Mouse (Mus musculus): ENCODE data around the gene H3f3b. TPM values are rescaled to one million over a fixed set of nuclear protein-coding genes. Genes with fewer than 3 reads are reported as not detected.

The H3f3b gene
- polyA plus RNA-seq, 1 experiment, result 633 TPM

DNA sequence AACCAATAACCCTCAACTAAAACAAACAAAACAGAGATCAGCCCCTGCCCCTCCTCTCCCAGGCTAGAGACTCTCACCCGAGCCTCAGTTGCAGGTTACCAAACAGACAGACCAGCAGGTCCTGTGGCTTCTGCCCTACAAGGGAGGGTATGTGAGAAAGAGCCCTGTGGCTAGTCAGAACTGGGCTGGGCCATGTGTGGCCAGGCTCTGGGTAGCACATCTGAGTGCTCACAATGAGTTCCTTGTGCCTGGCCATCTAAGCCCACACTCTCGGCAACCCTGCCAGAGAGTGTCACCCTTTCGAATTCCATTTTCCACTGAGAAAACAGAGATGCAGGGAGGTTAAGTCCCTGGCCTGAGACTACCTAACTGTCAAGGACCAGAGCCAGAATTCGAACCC, 35.7 kb downstream of the H3f3b start:
- Histone ChIP-seq H3ac (ENCODE audit: control insufficient read depth, insufficient read length, low read depth) (no peak overlapping the region), H3K79me3 (ENCODE audit: low read depth) (no peaks in the 10 kb centered on the region), H3K36me3 (ENCODE audit: control insufficient read depth, insufficient read depth) (no peaks in the 10 kb centered on the region), H3K27me3 (ENCODE audit: control insufficient read depth, insufficient read depth, insufficient read length) (no peaks in the 10 kb centered on the region), H3K79me2 (ENCODE audit: control insufficient read depth, insufficient read depth) (no peaks in the 10 kb centered on the region), H3K4me3 (ENCODE audit: insufficient read depth, poor library complexity, severe bottlenecking) (peak overlapping the region; percentile 6)
- TF ChIP-seq MYOD1 (IDR thresholded peaks at IDR 0.05; ENCODE audit: control insufficient read depth, insufficient read length, low read depth) (no peak), FOSL1 (IDR thresholded peaks at IDR 0.05; ENCODE audit: insufficient read depth, low read length, poor library complexity, severe bottlenecking) (no peak), USF1 (IDR thresholded peaks at IDR 0.05; ENCODE audit: low read depth) (no peak), MYOG (IDR thresholded peaks at IDR 0.05; ENCODE audit: control insufficient read depth, extremely low read depth, insufficient read length) (no peak), CTCF (IDR thresholded peaks at IDR 0.05; ENCODE audit: control insufficient read depth, insufficient read depth, insufficient read length) (no peak), MAX (IDR thresholded peaks at IDR 0.05) (no peak), CEBPB (IDR thresholded peaks at IDR 0.05; ENCODE audit: low read depth) (no peak)

DNA sequence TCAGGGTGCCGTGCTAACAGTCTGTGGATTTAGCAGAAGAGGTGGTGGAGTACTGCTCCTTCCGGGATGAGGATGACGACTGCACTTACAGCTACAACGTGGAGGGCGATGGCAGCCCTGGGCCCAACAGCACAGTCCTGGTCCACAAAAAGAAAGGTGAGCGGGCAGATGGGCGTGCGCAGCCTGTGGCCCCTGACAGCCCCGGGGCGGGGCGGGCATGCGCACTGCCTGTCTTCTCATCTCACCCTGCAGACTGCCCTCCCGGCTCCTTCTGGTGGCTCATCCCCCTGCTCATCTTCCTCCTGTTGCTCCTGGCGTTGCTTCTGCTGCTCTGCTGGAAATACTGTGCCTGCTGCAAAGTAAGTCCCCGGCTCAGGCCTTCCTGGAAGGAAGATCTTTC, 38.1 kb downstream of the H3f3b start:
- Histone ChIP-seq H3K79me3 (ENCODE audit: low read depth) (no peaks in the 10 kb centered on the region), H3K36me3 (ENCODE audit: control insufficient read depth, insufficient read depth) (no peaks in the 10 kb centered on the region), H3K4me3 (ENCODE audit: insufficient read depth, poor library complexity, severe bottlenecking) (no peak overlapping the region), H3K27me3 (ENCODE audit: control insufficient read depth, insufficient read depth, insufficient read length) (no peaks in the 10 kb centered on the region), H3ac (ENCODE audit: control insufficient read depth, insufficient read length, low read depth) (no peak overlapping the region), H3K79me2 (ENCODE audit: control insufficient read depth, insufficient read depth) (no peaks in the 10 kb centered on the region)
- TF ChIP-seq USF1 (IDR thresholded peaks at IDR 0.05; ENCODE audit: low read depth) (no peak), FOSL1 (IDR thresholded peaks at IDR 0.05; ENCODE audit: insufficient read depth, low read length, poor library complexity, severe bottlenecking) (no peak), CEBPB (IDR thresholded peaks at IDR 0.05; ENCODE audit: low read depth) (no peak), MAX (IDR thresholded peaks at IDR 0.05) (no peak), MYOD1 (IDR thresholded peaks at IDR 0.05; ENCODE audit: control insufficient read depth, insufficient read length, low read depth) (no peak), MYOG (IDR thresholded peaks at IDR 0.05; ENCODE audit: control insufficient read depth, extremely low read depth, insufficient read length) (no peak), CTCF (IDR thresholded peaks at IDR 0.05; ENCODE audit: control insufficient read depth, insufficient read depth, insufficient read length) (no peak)

GRCm38 (mm10) chr11:115983291-115983690, 44.5 kb downstream of the H3f3b start:
- Histone ChIP-seq H3K36me3 (ENCODE audit: control insufficient read depth, insufficient read depth) (no peaks in the 10 kb centered on the region), H3K27me3 (ENCODE audit: control insufficient read depth, insufficient read depth, insufficient read length) (no peaks in the 10 kb centered on the region), H3ac (ENCODE audit: control insufficient read depth, insufficient read length, low read depth) (no peak overlapping the region), H3K4me3 (ENCODE audit: insufficient read depth, poor library complexity, severe bottlenecking) (no peak overlapping the region), H3K79me2 (ENCODE audit: control insufficient read depth, insufficient read depth) (no peaks in the 10 kb centered on the region), H3K79me3 (ENCODE audit: low read depth) (no peaks in the 10 kb centered on the region)
- no peak for TF ChIP-seq USF1 (IDR thresholded peaks at IDR 0.05; ENCODE audit: low read depth)
- TF ChIP-seq FOSL1 (IDR thresholded peaks at IDR 0.05; ENCODE audit: insufficient read depth, low read length, poor library complexity, severe bottlenecking), result no peak
- TF ChIP-seq CTCF (IDR thresholded peaks at IDR 0.05; ENCODE audit: control insufficient read depth, insufficient read depth, insufficient read length), result no peak
- TF ChIP-seq CEBPB (IDR thresholded peaks at IDR 0.05; ENCODE audit: low read depth), result no peak
- TF ChIP-seq MYOG (IDR thresholded peaks at IDR 0.05; ENCODE audit: control insufficient read depth, extremely low read depth, insufficient read length), result no peak
- no peak for TF ChIP-seq MYOD1 (IDR thresholded peaks at IDR 0.05; ENCODE audit: control insufficient read depth, insufficient read length, low read depth)
- TF ChIP-seq MAX (IDR thresholded peaks at IDR 0.05), result no peak

- H3K4me3 ChIP-seq (ENCODE audit: insufficient read depth, poor library complexity, severe bottlenecking), result no peak overlapping the region
- H3K79me2 ChIP-seq (ENCODE audit: control insufficient read depth, insufficient read depth), result no peaks in the 10 kb centered on the region
- H3K36me3 ChIP-seq (ENCODE audit: control insufficient read depth, insufficient read depth), result no peaks in the 10 kb centered on the region
- no peaks in the 10 kb centered on the region for H3K79me3 ChIP-seq (ENCODE audit: low read depth)
- H3ac ChIP-seq (ENCODE audit: control insufficient read depth, insufficient read length, low read depth), result no peak overlapping the region
- TF ChIP-seq CTCF (IDR thresholded peaks at IDR 0.05; ENCODE audit: control insufficient read depth, insufficient read depth, insufficient read length), result no peak
- no peak for TF ChIP-seq USF1 (IDR thresholded peaks at IDR 0.05; ENCODE audit: low read depth)
- TF ChIP-seq CEBPB (IDR thresholded peaks at IDR 0.05; ENCODE audit: low read depth), result no peak
- TF ChIP-seq MYOG (IDR thresholded peaks at IDR 0.05; ENCODE audit: control insufficient read depth, extremely low read depth, insufficient read length), result no peak
- TF ChIP-seq MAX (IDR thresholded peaks at IDR 0.05), result no peak
- no peak for TF ChIP-seq FOSL1 (IDR thresholded peaks at IDR 0.05; ENCODE audit: insufficient read depth, low read length, poor library complexity, severe bottlenecking)
- no peak for TF ChIP-seq MYOD1 (IDR thresholded peaks at IDR 0.05; ENCODE audit: control insufficient read depth, insufficient read length, low read depth)
- no peaks in the 10 kb centered on the region for H3K27me3 ChIP-seq (ENCODE audit: control insufficient read depth, insufficient read depth, insufficient read length)
These were observed 45.3 kb downstream of the H3f3b start for GRCm38 (mm10) chr11:115982472-115982871.

DNA sequence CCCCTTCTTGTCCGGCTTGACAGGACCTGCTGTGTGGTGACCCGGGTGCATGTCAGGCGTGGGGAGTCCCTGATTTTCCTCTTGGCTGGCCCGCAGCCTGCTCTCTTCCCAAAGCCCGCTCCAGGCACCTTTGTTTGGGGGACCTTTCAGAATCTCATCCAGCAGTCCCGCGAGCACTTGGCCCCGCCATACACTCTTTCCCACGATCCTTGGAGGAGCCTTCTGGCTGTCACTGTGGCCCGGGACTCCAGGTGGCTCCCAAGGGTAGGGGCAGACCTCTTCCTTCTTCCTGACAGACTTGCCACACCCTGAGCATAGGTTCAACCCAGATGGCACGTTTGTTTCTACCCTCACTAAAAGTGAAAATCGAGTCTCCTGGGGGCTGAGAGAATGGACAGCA, 52.2 kb downstream of the H3f3b start:
- Histone ChIP-seq H3K79me2 (ENCODE audit: control insufficient read depth, insufficient read depth) (no peaks in the 10 kb centered on the region), H3K36me3 (ENCODE audit: control insufficient read depth, insufficient read depth) (no peaks in the 10 kb centered on the region), H3ac (ENCODE audit: control insufficient read depth, insufficient read length, low read depth) (no peak overlapping the region), H3K79me3 (ENCODE audit: low read depth) (no peaks in the 10 kb centered on the region), H3K4me3 (ENCODE audit: insufficient read depth, poor library complexity, severe bottlenecking) (no peak overlapping the region), H3K27me3 (ENCODE audit: control insufficient read depth, insufficient read depth, insufficient read length) (no peaks in the 10 kb centered on the region)
- TF ChIP-seq USF1 (IDR thresholded peaks at IDR 0.05; ENCODE audit: low read depth) (no peak), FOSL1 (IDR thresholded peaks at IDR 0.05; ENCODE audit: insufficient read depth, low read length, poor library complexity, severe bottlenecking) (no peak), MAX (IDR thresholded peaks at IDR 0.05) (no peak), MYOD1 (IDR thresholded peaks at IDR 0.05; ENCODE audit: control insufficient read depth, insufficient read length, low read depth) (no peak), CEBPB (IDR thresholded peaks at IDR 0.05; ENCODE audit: low read depth) (no peak), CTCF (IDR thresholded peaks at IDR 0.05; ENCODE audit: control insufficient read depth, insufficient read depth, insufficient read length) (no peak), MYOG (IDR thresholded peaks at IDR 0.05; ENCODE audit: control insufficient read depth, extremely low read depth, insufficient read length) (no peak)

GRCm38 (mm10) chr11:115975083-115975420, 52.7 kb downstream of the H3f3b start:
- TF ChIP-seq FOSL1 (IDR thresholded peaks at IDR 0.05; ENCODE audit: insufficient read depth, low read length, poor library complexity, severe bottlenecking), result no peak
- TF ChIP-seq MAX (IDR thresholded peaks at IDR 0.05), result no peak
- no peak for TF ChIP-seq USF1 (IDR thresholded peaks at IDR 0.05; ENCODE audit: low read depth)
- no peak for TF ChIP-seq CEBPB (IDR thresholded peaks at IDR 0.05; ENCODE audit: low read depth)
- TF ChIP-seq MYOG (IDR thresholded peaks at IDR 0.05; ENCODE audit: control insufficient read depth, extremely low read depth, insufficient read length), result no peak
- no peak for TF ChIP-seq MYOD1 (IDR thresholded peaks at IDR 0.05; ENCODE audit: control insufficient read depth, insufficient read length, low read depth)
- TF ChIP-seq CTCF (IDR thresholded peaks at IDR 0.05; ENCODE audit: control insufficient read depth, insufficient read depth, insufficient read length), result no peak
- no peak overlapping the region for H3K4me3 ChIP-seq (ENCODE audit: insufficient read depth, poor library complexity, severe bottlenecking)

More at GRCm38 (mm10) chr11:115975083-115975420, 52.7 kb downstream of the H3f3b start:
- H3ac ChIP-seq (ENCODE audit: control insufficient read depth, insufficient read length, low read depth), result no peak overlapping the region
- H3K27me3 ChIP-seq (ENCODE audit: control insufficient read depth, insufficient read depth, insufficient read length), result no peaks in the 10 kb centered on the region
- H3K79me3 ChIP-seq (ENCODE audit: low read depth), result no peaks in the 10 kb centered on the region
- no peaks in the 10 kb centered on the region for H3K79me2 ChIP-seq (ENCODE audit: control insufficient read depth, insufficient read depth)
- no peaks in the 10 kb centered on the region for H3K36me3 ChIP-seq (ENCODE audit: control insufficient read depth, insufficient read depth)
